Mouse (Mus musculus): ENCODE measurements at regions not wholly inside any gene's neighbourhood (a gene's known extent, or its start where the extent isn't known, plus 50 kb on each side); places are given as distances from the start of the nearest gene placed in this dataset.

DNA sequence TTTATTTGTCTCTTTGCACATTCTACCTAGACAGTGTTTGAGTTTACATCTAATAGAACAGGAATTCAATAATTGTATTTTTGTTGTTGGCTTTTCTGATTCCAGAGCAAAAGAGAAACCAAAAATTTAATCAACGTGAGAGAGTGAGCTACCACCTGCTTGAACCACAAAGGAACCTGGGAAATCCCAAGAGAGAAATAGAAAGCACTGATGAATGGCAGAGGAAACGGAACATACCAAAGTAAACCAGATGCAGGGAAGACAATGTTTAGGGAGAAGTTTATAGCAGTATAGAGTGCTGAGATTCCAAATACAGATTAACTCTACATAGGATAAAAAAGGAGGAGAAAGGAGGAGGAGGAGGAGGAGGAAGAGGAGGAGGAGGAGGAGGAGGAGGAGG lies 648.0 kb upstream of the Adgrl2 start:
- no peak for DNase-seq (ENCODE audit: low spot score in 2 of 2)

GRCm38 (mm10) chr3:149626186-149626585 lies 635.8 kb upstream of the Adgrl2 start:
- DNase-seq (ENCODE audit: low spot score in 2 of 2): no peak

DNA sequence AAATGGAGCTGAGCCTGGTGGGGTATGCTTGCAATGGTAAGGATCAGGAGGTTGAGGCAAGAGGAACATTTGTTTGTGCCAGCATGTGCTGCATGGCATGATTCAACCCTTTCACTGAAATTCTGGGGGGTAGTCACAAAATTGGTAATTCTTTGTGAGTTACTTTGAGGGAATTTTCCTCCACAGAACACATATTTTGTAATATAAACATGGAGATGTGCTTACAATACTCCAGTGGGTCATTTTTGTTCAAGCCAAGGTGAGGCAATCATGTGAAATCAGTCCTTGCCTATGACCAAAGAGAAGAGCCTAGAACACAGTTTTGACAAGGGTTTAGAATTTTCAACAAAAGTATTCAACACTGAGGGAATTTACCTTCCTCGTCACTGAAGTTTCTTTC lies 635.1 kb upstream of the Adgrl2 start:
- DNase-seq (ENCODE audit: low spot score in 2 of 2): no peak

DNA sequence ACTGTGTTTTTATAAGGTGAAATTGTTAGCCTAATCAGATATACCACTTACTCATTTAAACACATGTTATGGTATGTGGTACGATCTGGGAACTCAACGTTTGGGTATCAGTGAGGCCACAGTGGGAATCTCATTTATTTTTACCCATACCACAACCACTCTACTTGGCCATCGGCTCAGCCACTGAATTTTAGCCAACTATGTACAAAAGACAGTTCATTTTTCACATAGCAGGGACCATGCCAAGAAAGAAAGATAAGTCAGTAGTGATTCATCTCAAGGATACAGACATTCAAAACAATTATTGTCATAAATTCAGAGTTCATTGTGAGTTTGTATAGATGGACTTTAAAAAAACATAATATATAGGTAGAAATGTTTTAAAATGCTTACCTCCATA lies 634.7 kb upstream of the Adgrl2 start:
- no peak for DNase-seq (ENCODE audit: low spot score in 2 of 2)

GRCm38 (mm10) chr3:149623851-149624532 lies 633.6 kb upstream of the Adgrl2 start:
- no peak for DNase-seq (ENCODE audit: low spot score in 2 of 2)

- DNase-seq (ENCODE audit: low spot score in 2 of 2): no peak
These were observed 613.5 kb upstream of the Adgrl2 start for GRCm38 (mm10) chr3:149603865-149604264.

- DNase-seq (ENCODE audit: low spot score in 2 of 2): no peak
These were observed 610.9 kb upstream of the Adgrl2 start for GRCm38 (mm10) chr3:149601276-149601675.

DNA sequence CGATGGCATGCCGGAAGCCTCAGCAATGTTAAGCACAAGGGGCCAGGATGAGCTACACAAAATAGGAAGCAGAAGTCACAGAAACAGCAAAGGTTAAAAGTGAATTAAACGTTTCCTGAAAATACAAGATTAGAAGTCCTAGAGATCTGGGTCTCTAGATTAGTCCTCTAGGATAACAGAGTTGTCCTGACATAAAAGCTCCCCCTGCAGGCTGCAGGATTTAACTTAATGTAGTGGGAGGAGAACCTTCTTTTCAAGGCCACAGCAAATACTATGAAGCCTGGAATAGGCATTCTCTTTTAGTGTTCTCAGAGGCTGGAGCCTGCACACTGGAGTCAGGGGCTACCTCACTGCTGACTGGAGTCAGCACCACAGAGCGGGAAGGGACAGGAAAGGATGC lies 604.1 kb upstream of the Adgrl2 start:
- peak in 1 of 2 experiments; percentile 6 for DNase-seq (ENCODE audit: low spot score in 2 of 2)

DNA sequence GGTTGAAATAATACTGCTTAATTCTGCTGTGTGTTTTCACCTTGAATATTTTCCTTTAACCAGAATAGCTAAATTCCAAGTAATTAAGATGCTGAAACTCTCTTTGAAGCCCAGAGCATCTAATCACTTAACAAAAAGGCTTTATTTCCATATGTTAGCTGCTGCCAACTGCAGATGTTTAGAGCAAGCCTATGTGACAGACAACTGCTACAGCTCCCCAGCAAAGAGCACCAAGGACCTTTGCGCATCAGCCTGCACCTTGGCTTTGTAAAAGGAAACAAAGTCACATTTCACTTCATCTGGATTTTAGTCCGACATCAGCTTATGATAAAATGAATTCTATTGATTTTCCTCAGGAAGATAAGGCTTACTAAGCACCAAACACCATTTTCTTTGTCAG lies 595.4 kb upstream of the Adgrl2 start:
- DNase-seq (ENCODE audit: low spot score in 2 of 2): no peak

- no peak for DNase-seq (ENCODE audit: low spot score in 2 of 2)
These were observed 590.8 kb upstream of the Adgrl2 start for GRCm38 (mm10) chr3:149581141-149581540.

GRCm38 (mm10) chr3:149575678-149576077 lies 585.3 kb upstream of the Adgrl2 start:
- no peak for DNase-seq (ENCODE audit: low spot score in 2 of 2)

- no peak for DNase-seq (ENCODE audit: low spot score in 2 of 2)
These were observed 576.5 kb upstream of the Adgrl2 start for GRCm38 (mm10) chr3:149566853-149567252.

- DNase-seq (ENCODE audit: low spot score in 2 of 2): no peak
These were observed 560.0 kb upstream of the Adgrl2 start for GRCm38 (mm10) chr3:149550231-149550951.

DNA sequence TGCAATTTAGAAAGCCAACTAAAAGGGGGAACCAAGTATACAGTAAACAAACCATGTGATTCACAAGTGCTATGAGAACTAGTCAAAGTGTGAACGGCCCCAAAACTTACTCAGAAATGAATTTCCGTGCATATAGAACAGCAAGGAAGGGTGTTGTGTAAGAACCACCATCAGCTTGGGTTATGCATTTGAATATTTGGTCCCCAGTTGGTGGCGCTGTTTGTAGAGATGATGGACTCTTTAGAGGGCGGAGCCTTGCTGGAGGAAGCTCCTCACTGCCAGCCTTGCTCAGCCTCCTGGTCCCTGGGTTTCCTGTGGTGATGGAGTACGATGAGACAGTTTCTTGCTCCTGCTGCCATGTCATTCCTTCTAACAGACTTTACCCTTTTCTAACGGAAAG lies 556.7 kb upstream of the Adgrl2 start:
- no peak for DNase-seq (ENCODE audit: low spot score in 2 of 2)

DNA sequence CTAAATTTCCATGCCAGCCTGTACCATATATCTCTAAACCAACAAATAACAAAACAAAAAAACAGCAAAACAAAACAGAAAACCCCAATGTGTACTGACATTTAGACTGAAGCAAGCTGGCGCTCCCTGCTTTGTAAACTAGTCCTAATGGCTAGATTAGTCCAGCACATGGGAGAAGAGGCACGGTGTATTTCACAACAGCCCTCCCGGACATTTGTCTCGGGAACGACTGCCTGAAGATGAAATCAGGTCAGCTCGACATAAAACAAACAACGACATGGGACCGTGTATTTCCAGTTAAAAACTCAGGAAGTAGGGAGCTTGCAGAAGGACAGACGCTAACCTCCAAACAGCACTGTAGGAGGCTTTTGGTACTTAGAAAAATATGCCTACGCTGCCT lies 555.9 kb upstream of the Adgrl2 start:
- DNase-seq (ENCODE audit: low spot score in 2 of 2): no peak

- no peak for DNase-seq (ENCODE audit: low spot score in 2 of 2)
These were observed 543.8 kb upstream of the Adgrl2 start for GRCm38 (mm10) chr3:149534183-149534582.

DNA sequence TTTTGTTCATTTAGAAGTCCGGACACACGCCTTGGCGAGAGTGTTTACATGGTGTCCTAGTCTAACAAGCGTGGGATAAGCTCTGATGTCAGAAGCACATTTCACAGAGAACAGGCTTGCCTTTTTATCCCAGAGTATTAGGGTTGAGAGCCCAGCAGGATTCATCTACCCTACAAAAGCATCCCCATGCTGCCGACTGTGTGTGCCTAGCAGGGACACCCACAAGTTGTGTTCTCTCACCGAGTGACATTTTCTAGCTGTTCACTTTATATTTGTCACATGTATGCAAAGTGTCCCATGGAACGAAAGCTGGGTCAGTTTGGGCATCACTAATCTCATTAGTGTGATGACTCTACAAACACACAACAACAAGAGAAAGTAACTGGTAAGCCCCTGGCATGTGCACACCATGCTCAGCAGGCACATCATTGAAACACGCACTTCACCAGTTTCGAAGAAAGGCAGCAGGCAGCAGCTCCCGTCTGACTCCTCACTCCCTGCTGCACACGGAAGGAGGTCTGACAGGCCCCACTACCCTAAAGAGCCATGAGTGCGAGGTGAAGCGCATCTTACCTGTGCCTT lies 539.8 kb upstream of the Adgrl2 start:
- no peak for DNase-seq (ENCODE audit: low spot score in 2 of 2)

- DNase-seq (ENCODE audit: low spot score in 2 of 2): no peak
These were observed 536.2 kb upstream of the Adgrl2 start for GRCm38 (mm10) chr3:149526509-149526908.

- no peak for DNase-seq (ENCODE audit: low spot score in 2 of 2)
These were observed 529.2 kb upstream of the Adgrl2 start for GRCm38 (mm10) chr3:149519575-149519929.

DNA sequence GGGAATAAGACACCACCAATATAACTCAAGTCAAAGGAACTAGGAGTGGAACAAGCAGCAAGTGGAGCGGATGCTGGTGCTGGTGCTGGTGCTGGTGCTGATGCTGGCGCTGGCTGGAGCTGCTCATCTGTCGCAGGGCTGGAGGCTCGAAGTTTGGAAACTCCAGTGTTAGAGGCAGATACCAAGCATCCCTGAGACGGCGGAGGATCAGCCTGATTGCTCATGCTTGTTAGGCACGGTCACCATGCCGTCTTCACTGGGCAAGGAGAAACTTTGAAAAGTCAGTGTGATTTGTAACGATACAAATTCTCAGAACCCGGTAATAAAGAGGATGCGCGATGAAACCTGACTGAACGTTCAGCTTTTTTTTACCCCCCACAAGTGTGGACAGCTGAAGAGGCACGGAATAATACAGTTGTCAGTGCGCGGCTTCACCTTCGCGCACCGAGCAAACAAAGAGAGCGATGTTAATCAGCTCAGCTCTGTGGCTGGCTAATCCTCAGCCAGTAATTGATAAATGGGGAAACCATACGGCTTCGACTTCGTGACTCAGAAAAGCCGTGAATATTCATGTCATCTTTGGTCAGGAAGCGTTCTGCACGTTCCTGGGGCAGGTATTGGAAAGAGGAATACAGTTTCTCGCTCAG lies 528.7 kb upstream of the Adgrl2 start:
- no peak for DNase-seq (ENCODE audit: low spot score in 2 of 2)

DNA sequence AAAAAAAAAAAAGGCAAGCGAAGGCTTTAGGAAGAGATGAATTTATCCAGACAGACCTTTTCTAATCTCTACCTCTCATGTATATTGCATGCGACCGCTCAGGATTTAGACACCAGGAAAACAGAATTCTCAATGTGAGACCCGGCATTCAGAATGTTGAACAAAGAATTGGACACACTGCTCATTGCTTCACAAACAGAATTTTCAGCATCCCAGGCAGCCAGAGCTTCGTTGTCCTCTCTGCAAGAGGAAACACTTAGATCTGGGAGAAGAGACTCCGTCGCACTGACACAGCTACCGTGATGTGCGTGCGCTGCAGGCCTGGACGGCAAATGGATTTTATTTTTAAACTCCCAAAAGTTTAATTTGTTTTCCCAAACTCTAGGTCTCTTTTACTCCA lies 527.2 kb upstream of the Adgrl2 start:
- DNase-seq (ENCODE audit: low spot score in 2 of 2): no peak

DNA sequence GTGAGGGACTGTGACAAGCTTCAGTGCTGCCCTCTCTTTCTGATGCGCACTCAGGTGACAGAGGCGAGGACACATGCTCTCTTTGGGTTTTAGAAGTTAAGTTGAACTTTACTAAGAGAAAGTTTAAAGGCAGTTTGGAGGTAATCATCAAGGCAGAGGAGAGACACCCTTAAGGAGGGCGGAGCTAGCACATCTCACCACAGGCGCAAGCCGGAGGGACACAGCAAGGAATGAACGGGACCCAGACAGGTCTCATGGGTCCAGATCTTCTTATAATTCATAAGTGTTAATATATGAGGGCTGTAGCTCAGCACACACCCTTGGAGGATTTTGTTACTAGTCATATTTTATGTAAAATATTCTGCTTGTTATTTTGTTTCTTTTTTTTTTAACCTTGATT lies 518.8 kb upstream of the Adgrl2 start:
- no peak for DNase-seq (ENCODE audit: low spot score in 2 of 2)
